Comparison of ENCODE assay signal across 15 mouse cellular contexts in genomic region chr19:41160388-41160787, GRCm38 (mm10). TPM values are rescaled to one million over a fixed set of nuclear protein-coding genes. Genes with fewer than 3 reads are reported as not detected.
DNase-seq lines count a peak whose midpoint lies in the region; ATAC-seq and TF ChIP-seq lines count a peak whose summit lies in the region.
"Had no signal": no experiment of that assay in that cellular context is flagged by ENCODE, and none has a peak within 500 bp of the region (broad histone marks: within the 10 kb centered on the region; RNA-seq: fewer than 3 reads in every experiment).

No protein-coding gene starts in this region.

- no peaks in the 10 kb centered on the region for H3K9me3 ChIP-seq in hindbrain, embryonic 10.5 days
- H3K9me3 ChIP-seq in hindbrain, embryonic 12.5 days (replicated peaks): no peaks in the 10 kb centered on the region
- no peaks in the 10 kb centered on the region for H3K9me3 ChIP-seq in limb, embryonic 13.5 days
- H3K9me3 ChIP-seq: midbrain, embryonic 12.5 days had no signal

- TF ChIP-seq POLR2A in heart, adult 2 months (IDR thresholded peaks at IDR 0.05; ENCODE audit: insufficient read depth, low read depth, low read length): no peak
- no peak for TF ChIP-seq POLR2A in thymus, adult 2 months (IDR thresholded peaks at IDR 0.05; ENCODE audit: control insufficient read depth, extremely low read depth, insufficient read depth, low read length, poor library complexity)

- H3K36me3 ChIP-seq in hindbrain, embryonic 10.5 days: no peaks in the 10 kb centered on the region
- no peaks in the 10 kb centered on the region for H3K36me3 ChIP-seq in hindbrain, embryonic 12.5 days
- no peaks in the 10 kb centered on the region for H3K36me3 ChIP-seq in heart, adult 2 months (ENCODE audit: control insufficient read depth, insufficient read depth, low read length)
- no peaks in the 10 kb centered on the region for H3K36me3 ChIP-seq in limb, embryonic 13.5 days
- H3K36me3 ChIP-seq in thymus, adult 2 months (ENCODE audit: control insufficient read depth, insufficient read depth, low read length): no peaks in the 10 kb centered on the region
- H3K36me3 ChIP-seq: midbrain, embryonic 12.5 days had no signal

- ATAC-seq in hindbrain, embryonic 12.5 days (ENCODE audit: low FRiP score): no peak
- peak; percentile 87 for ATAC-seq in limb, embryonic 13.5 days (ENCODE audit: low FRiP score, low read depth)
- ATAC-seq: intestine, postnatal 0 days had no signal

- no peak for TF ChIP-seq CTCF in heart, adult 2 months (IDR thresholded peaks at IDR 0.05)
- TF ChIP-seq CTCF in left cerebral cortex, adult 2 months (IDR thresholded peaks at IDR 0.05): no peak
- no peak for TF ChIP-seq CTCF in thymus, adult 2 months (IDR thresholded peaks at IDR 0.05; ENCODE audit: borderline replicate concordance, control insufficient read depth, extremely low read depth, insufficient read depth, low read length, poor library complexity)

- no peak overlapping the region for H3K27ac ChIP-seq in hindbrain, embryonic 10.5 days
- no peak overlapping the region for H3K27ac ChIP-seq in hindbrain, embryonic 12.5 days
- no peak overlapping the region for H3K27ac ChIP-seq in heart, adult 2 months
- no peak overlapping the region for H3K27ac ChIP-seq in limb, embryonic 13.5 days
- no peak overlapping the region for H3K27ac ChIP-seq in left cerebral cortex, adult 2 months
- no peak overlapping the region for H3K27ac ChIP-seq in thymus, adult 2 months (ENCODE audit: control insufficient read depth, insufficient read depth, low read length)
- H3K27ac ChIP-seq: midbrain, embryonic 12.5 days had no signal

- peaks cover 23% of the 10 kb centered on the region for H3K4me1 ChIP-seq in hindbrain, embryonic 10.5 days (replicated peaks)
- peaks cover 19% of the 10 kb centered on the region for H3K4me1 ChIP-seq in hindbrain, embryonic 12.5 days
- peaks cover 8% of the 10 kb centered on the region for H3K4me1 ChIP-seq in heart, adult 2 months (ENCODE audit: control insufficient read depth, insufficient read depth, low read length)
- H3K4me1 ChIP-seq in limb, embryonic 13.5 days: no peaks in the 10 kb centered on the region
- no peaks in the 10 kb centered on the region for H3K4me1 ChIP-seq in thymus, adult 2 months (replicated peaks; ENCODE audit: control insufficient read depth, insufficient read depth, low read length)

- peak; percentile 10 for DNase-seq in hindbrain, embryonic 10.5 days (ENCODE audit: low spot score)
- DNase-seq in embryo, embryonic 9.5 days (ENCODE audit: extremely low spot score): peak; percentile 9
- peak; percentile 68 to 76 for DNase-seq in heart, adult 2 months
- DNase-seq in left cerebral cortex, adult 2 months (ENCODE audit: extremely low spot score in 1 of 2, low spot score in 2 of 2): no peak
- DNase-seq in cerebellum, adult 18-20 months: no peak
- DNase-seq in thymus, adult 2 months: no peak
- DNase-seq: cerebellum, adult 8-10 months; layer of hippocampus, adult 9-11 months; thymus, postnatal 14 days had no signal

- TF ChIP-seq EP300 in heart, adult 2 months (IDR thresholded peaks at IDR 0.05; ENCODE audit: insufficient read depth, low read depth, low read length): no peak

- WGBS in hindbrain, embryonic 10.5 days: 46% methylated on average over 14 of the region's 14 CpGs
- 50% methylated on average over 14 of the region's 14 CpGs for WGBS in hindbrain, embryonic 12.5 days
- WGBS in heart, adult 2 months: 15% methylated on average over 14 of the region's 14 CpGs
- WGBS in limb, embryonic 13.5 days: 47% methylated on average over 14 of the region's 14 CpGs
- WGBS in thymus, adult 2 months: 53% methylated on average over 14 of the region's 14 CpGs

- intact Hi-C loops in heart, adult 2 months (cut with DNase I): no loop called here
- intact Hi-C loops in left cerebral cortex, adult 2 months (cut with DNase I): no loop called here

- no peak overlapping the region for H3K4me2 ChIP-seq in hindbrain, embryonic 12.5 days (replicated peaks)
- H3K4me2 ChIP-seq in limb, embryonic 13.5 days (replicated peaks): no peak overlapping the region
- H3K4me2 ChIP-seq: liver, embryonic 11.5 days; midbrain, embryonic 12.5 days had no signal

- H3K27me3 ChIP-seq in hindbrain, embryonic 10.5 days (ENCODE audit: insufficient read depth, poor library complexity, severe bottlenecking): no peaks in the 10 kb centered on the region; the same call in 1 of the 2 replicates
- peaks cover 4% of the 10 kb centered on the region; the same call in 1 of the 2 replicates for H3K27me3 ChIP-seq in hindbrain, embryonic 12.5 days
- H3K27me3 ChIP-seq in heart, adult 2 months (ENCODE audit: control insufficient read depth, insufficient read depth, low read length): peaks cover 1% of the 10 kb centered on the region; the same call in 1 of the 2 replicates
- no peaks in the 10 kb centered on the region for H3K27me3 ChIP-seq in limb, embryonic 13.5 days
- H3K27me3 ChIP-seq in thymus, adult 2 months (ENCODE audit: control insufficient read depth, insufficient read depth, low read length): no peaks in the 10 kb centered on the region

- H3K9ac ChIP-seq in hindbrain, embryonic 12.5 days: no peak overlapping the region
- H3K9ac ChIP-seq in heart, adult 2 months (ENCODE audit: low read depth, low read length): no peak overlapping the region
- H3K9ac ChIP-seq in limb, embryonic 13.5 days: no peak overlapping the region
- H3K9ac ChIP-seq: midbrain, embryonic 12.5 days had no signal

- no peak overlapping the region for H3K4me3 ChIP-seq in hindbrain, embryonic 10.5 days
- no peak overlapping the region for H3K4me3 ChIP-seq in hindbrain, embryonic 12.5 days
- H3K4me3 ChIP-seq in heart, adult 2 months: no peak overlapping the region
- no peak overlapping the region for H3K4me3 ChIP-seq in limb, embryonic 13.5 days
- H3K4me3 ChIP-seq in left cerebral cortex, adult 2 months: no peak overlapping the region
- H3K4me3 ChIP-seq in thymus, adult 2 months (ENCODE audit: control insufficient read depth, insufficient read depth, low read length): no peak overlapping the region
- H3K4me3 ChIP-seq: midbrain, embryonic 12.5 days had no signal

- H3K79me2 ChIP-seq in heart, adult 2 months (replicated peaks; ENCODE audit: control insufficient read depth, insufficient read depth, low read length): no peaks in the 10 kb centered on the region

RNA-seq across cellular contexts. Expression of gene Tll2, which starts 46.2 kb away (rescaled TPM):
- 0.25 and 0.68 TPM in 2 replicates for polyA plus RNA-seq in hindbrain, embryonic 10.5 days (2016; fragmentation: Nextera tagmentation; extraction: Ambion mirVana)
- polyA plus RNA-seq in hindbrain, embryonic 12.5 days (2016; fragmentation: Nextera tagmentation; extraction: Ambion mirVana): 0.66 and 0.93 TPM in 2 replicates
- under 1 TPM; 0.29 to 0.41 TPM for total RNA-seq in heart, adult 2 months (2021)
- 0.49 and 0.82 TPM in 2 replicates for polyA plus RNA-seq in heart, adult 2 months (2012; rRNA removed)
- polyA plus RNA-seq in limb, embryonic 13.5 days (2015; fragmentation: Nextera tagmentation; extraction: Ambion mirVana): 0.68 and 1.1 TPM in 2 replicates
- under 1 TPM; 0.68 to 0.84 TPM for total RNA-seq in left cerebral cortex, adult 2 months (2021)
- polyA plus RNA-seq in thymus, adult 2 months (2012; rRNA removed): 0.05 and 0.09 TPM in 2 replicates
- polyA plus RNA-seq: liver, embryonic 11.5 days; small intestine, adult 2 months had no signal

Comparison
In these comparisons a context has a peak if more than half of its experiments do, and no peak if none do; other contexts are left out.
1. DNase-seq: peak in hindbrain, embryonic 10.5 days (single experiment), embryo, embryonic 9.5 days (single experiment) and heart, adult 2 months (2 of 2); none in left cerebral cortex, adult 2 months (0 of 2), cerebellum, adult 18-20 months (0 of 2) and thymus, adult 2 months (single experiment).